Mouse (Mus musculus): ENCODE data around the gene A430005L14Rik. TPM values are rescaled to one million over a fixed set of nuclear protein-coding genes. Genes with fewer than 3 reads are reported as not detected.

Gene A430005L14Rik
- total RNA-seq, 2 experiments from 2014 or later, result 17.5 to 26.0 TPM

GRCm38 (mm10) chr4:153967556-153967955 lies 10.5 kb downstream of the A430005L14Rik start:
- ATAC-seq (replicated peaks; ENCODE audit: low FRiP score, poor library complexity, severe bottlenecking), result no peak

- no peak for ATAC-seq (replicated peaks; ENCODE audit: low FRiP score, poor library complexity, severe bottlenecking)
Measured at GRCm38 (mm10) chr4:153968063-153968462, 11.0 kb downstream of the A430005L14Rik start.

- ATAC-seq (replicated peaks; ENCODE audit: low FRiP score, poor library complexity, severe bottlenecking), result peak; percentile 94
Measured at GRCm38 (mm10) chr4:153974431-153975291, 17.6 kb downstream of the A430005L14Rik start, which contains the start of the genes Dffb and Cep104. Dffb (minus strand) TSS chr4:153975126. Cep104 (plus strand) TSS chr4:153975194.

GRCm38 (mm10) chr4:153975292-153975662 lies 18.2 kb downstream of the A430005L14Rik start:
- peak; percentile 50; the same call in 1 of the 2 replicates for ATAC-seq (replicated peaks; ENCODE audit: low FRiP score, poor library complexity, severe bottlenecking)

GRCm38 (mm10) chr4:153975768-153976167 lies 18.7 kb downstream of the A430005L14Rik start:
- no peak for ATAC-seq (replicated peaks; ENCODE audit: low FRiP score, poor library complexity, severe bottlenecking)

GRCm38 (mm10) chr4:153979243-153979642 lies 22.2 kb downstream of the A430005L14Rik start:
- ATAC-seq (replicated peaks; ENCODE audit: low FRiP score, poor library complexity, severe bottlenecking), result no peak

GRCm38 (mm10) chr4:153980470-153980869 lies 23.4 kb downstream of the A430005L14Rik start:
- no peak for ATAC-seq (replicated peaks; ENCODE audit: low FRiP score, poor library complexity, severe bottlenecking)

- no peak for ATAC-seq (replicated peaks; ENCODE audit: low FRiP score, poor library complexity, severe bottlenecking)
Measured at GRCm38 (mm10) chr4:153992715-153993114, 35.7 kb downstream of the A430005L14Rik start.

- no peak for ATAC-seq (replicated peaks; ENCODE audit: low FRiP score, poor library complexity, severe bottlenecking)
Measured at GRCm38 (mm10) chr4:153993505-153993904, 36.5 kb downstream of the A430005L14Rik start.

- ATAC-seq (replicated peaks; ENCODE audit: low FRiP score, poor library complexity, severe bottlenecking), result no peak
Measured at GRCm38 (mm10) chr4:154005488-154005887, 48.5 kb downstream of the A430005L14Rik start.

GRCm38 (mm10) chr4:154006264-154006663 lies 49.2 kb downstream of the A430005L14Rik start:
- no peak for ATAC-seq (replicated peaks; ENCODE audit: low FRiP score, poor library complexity, severe bottlenecking)

- ATAC-seq (replicated peaks; ENCODE audit: low FRiP score, poor library complexity, severe bottlenecking), result no peak
Measured at GRCm38 (mm10) chr4:154007759-154008158, 50.7 kb downstream of the A430005L14Rik start.

- peak; percentile 48 for ATAC-seq (replicated peaks; ENCODE audit: low FRiP score, poor library complexity, severe bottlenecking)
Measured at GRCm38 (mm10) chr4:154010907-154011645, 54.0 kb downstream of the A430005L14Rik start.

Other genes starting within 250 kb of the A430005L14Rik start
- 5.0 and 10.8 TPM in 2 replicates for gene Dffb, start 17.9 kb downstream of the A430005L14Rik start, total RNA-seq (2015; ENCODE audit: low replicate concordance)
- 3.3 and 7.1 TPM in 2 replicates for gene Dffb, start 17.9 kb downstream of the A430005L14Rik start, total RNA-seq (2017; ENCODE audit: low replicate concordance)
- gene Cep104, start 18.0 kb downstream of the A430005L14Rik start, total RNA-seq (2015; ENCODE audit: low replicate concordance), result 5.0 and 7.9 TPM in 2 replicates
- 11.6 and 13.8 TPM in 2 replicates for gene Cep104, start 18.0 kb downstream of the A430005L14Rik start, total RNA-seq (2017; ENCODE audit: low replicate concordance)
- gene Lrrc47, start 54.5 kb downstream of the A430005L14Rik start, total RNA-seq (2015; ENCODE audit: low replicate concordance), result 11.5 and 13.8 TPM in 2 replicates
- gene Lrrc47, start 54.5 kb downstream of the A430005L14Rik start, total RNA-seq (2017; ENCODE audit: low replicate concordance), result 53.3 and 61.0 TPM in 2 replicates
- gene Smim1, start 69.0 kb downstream of the A430005L14Rik start, total RNA-seq (2015; ENCODE audit: low replicate concordance), result 62.0 and 72.9 TPM in 2 replicates
- 26.7 and 39.6 TPM in 2 replicates for gene Smim1, start 69.0 kb downstream of the A430005L14Rik start, total RNA-seq (2017; ENCODE audit: low replicate concordance)
- not detected in 2 replicates for gene Ccdc27, start 85.4 kb downstream of the A430005L14Rik start, total RNA-seq (2015; ENCODE audit: low replicate concordance)
- gene Ccdc27, start 85.4 kb downstream of the A430005L14Rik start, total RNA-seq (2017; ENCODE audit: low replicate concordance), result not detected in 2 replicates
- gene Trp73, start 183.0 kb downstream of the A430005L14Rik start, total RNA-seq (2015; ENCODE audit: low replicate concordance), result not detected in 2 replicates
- not detected in 2 replicates for gene Trp73, start 183.0 kb downstream of the A430005L14Rik start, total RNA-seq (2017; ENCODE audit: low replicate concordance)
- gene Wrap73, start 185.1 kb downstream of the A430005L14Rik start, total RNA-seq (2015; ENCODE audit: low replicate concordance), result 13.0 and 17.7 TPM in 2 replicates
- gene Wrap73, start 185.1 kb downstream of the A430005L14Rik start, total RNA-seq (2017; ENCODE audit: low replicate concordance), result 3.2 and 9.4 TPM in 2 replicates
- 101 and 141 TPM in 2 replicates for gene Tprgl, start 203.4 kb downstream of the A430005L14Rik start, total RNA-seq (2015; ENCODE audit: low replicate concordance)
- 113 and 126 TPM in 2 replicates for gene Tprgl, start 203.4 kb downstream of the A430005L14Rik start, total RNA-seq (2017; ENCODE audit: low replicate concordance)
- gene Megf6, start 213.5 kb downstream of the A430005L14Rik start, total RNA-seq (2015; ENCODE audit: low replicate concordance), result not detected in 2 replicates
- not detected in 2 replicates for gene Megf6, start 213.5 kb downstream of the A430005L14Rik start, total RNA-seq (2017; ENCODE audit: low replicate concordance)